Mouse (Mus musculus) spleen, adult 2 months (tissue): ENCODE results near the gene Zfp423.

Experiments
- CTCF ChIP-seq: fragments of 200-500 bp; IDR thresholded peaks from 2 replicates; pipeline ENCODE4 v1.5.1; 2011; ENCODE audit warnings: mild to moderate bottlenecking, inconsistent platforms; ENCODE audit not compliant: insufficient read depth, insufficient read length, insufficient replicate concordance; ENCODE audit errors: extremely low read depth
- POLR2A ChIP-seq: fragments of 200-500 bp; IDR thresholded peaks from 2 replicates; pipeline ENCODE4 v1.6.1; 2011; ENCODE audit warnings: low read depth, low read length, inconsistent platforms

DNA sequence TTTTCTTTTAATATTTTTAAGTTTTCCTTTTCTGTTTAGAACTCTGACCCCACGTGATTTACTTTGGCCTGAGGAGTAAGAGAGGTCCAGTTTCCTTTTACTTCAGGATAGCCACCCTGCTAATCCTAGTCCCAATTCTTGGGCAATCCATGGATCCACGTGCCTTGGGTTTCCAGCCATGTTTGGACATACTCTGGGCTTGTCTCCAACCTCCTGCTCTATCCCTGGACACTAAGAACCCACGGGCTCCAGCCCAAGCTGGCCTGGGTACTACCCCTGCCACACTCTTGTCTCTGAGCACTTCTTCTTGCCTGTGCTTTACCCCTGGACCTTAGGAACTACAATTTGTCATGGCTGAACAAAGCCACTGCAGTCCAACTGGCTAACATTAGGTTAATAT, 107.5 kb downstream of the Zfp423 start:
- TF ChIP-seq CTCF = no peak
- no peak for TF ChIP-seq POLR2A
